Mouse (Mus musculus): ENCODE measurements around the gene Mag. TPM values are rescaled to one million over a fixed set of nuclear protein-coding genes. Genes with fewer than 3 reads are reported as not detected.
A peak's percentile ranks its signal among the peaks of the same experiment; 100 is the strongest.

Gene Mag
- 0.48 and 0.52 TPM in 2 replicates for polyA plus RNA-seq (2012; rRNA removed)

DNA sequence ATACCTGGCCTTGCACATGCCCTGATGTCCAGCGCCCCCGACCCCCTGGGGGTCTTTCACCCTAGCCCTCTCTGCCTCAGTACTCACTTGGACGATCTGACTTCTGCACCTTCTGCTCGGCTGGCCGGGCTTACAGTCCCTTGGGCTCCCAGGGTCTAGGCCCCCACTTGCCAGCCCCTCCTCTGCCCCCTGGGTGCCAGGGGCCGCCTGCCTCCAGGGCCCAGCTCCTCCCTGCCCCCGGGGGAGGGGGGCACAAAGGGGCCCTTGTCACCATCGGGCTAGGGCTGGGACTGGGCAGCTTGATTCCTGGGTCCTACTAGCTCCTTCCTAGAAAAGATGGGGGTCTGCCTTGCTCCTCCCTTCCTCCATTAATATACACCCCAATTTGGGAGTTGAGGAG, at the start of gene Mag:
Gene Mag (minus strand): TSS at position 142 of the 400 bp plus-strand sequence.
- Histone ChIP-seq H3K27ac (ENCODE audit: insufficient read depth, low read depth, low read length) (no peak within 1 kb of the TSS), H3K4me3 (ENCODE audit: low read depth, low read length) (no peak within 1 kb of the TSS), H3K4me1 (ENCODE audit: control insufficient read depth, insufficient read depth, insufficient read length, low read length) (peaks cover 5% of the 10 kb centered on the region; the same call in 1 of the 2 replicates), H3K27me3 (ENCODE audit: control insufficient read depth, insufficient read depth, low read length) (no peaks in the 10 kb centered on the region), H3K36me3 (ENCODE audit: control insufficient read depth, insufficient read depth, low read length) (no peaks in the 10 kb centered on the region)
- TF ChIP-seq CTCF (IDR thresholded peaks at IDR 0.05; ENCODE audit: extremely low read depth, insufficient read length, insufficient replicate concordance, low read depth, low read length), result no peak
- 83% methylated on average over 8 of the region's 8 CpGs for WGBS

DNA sequence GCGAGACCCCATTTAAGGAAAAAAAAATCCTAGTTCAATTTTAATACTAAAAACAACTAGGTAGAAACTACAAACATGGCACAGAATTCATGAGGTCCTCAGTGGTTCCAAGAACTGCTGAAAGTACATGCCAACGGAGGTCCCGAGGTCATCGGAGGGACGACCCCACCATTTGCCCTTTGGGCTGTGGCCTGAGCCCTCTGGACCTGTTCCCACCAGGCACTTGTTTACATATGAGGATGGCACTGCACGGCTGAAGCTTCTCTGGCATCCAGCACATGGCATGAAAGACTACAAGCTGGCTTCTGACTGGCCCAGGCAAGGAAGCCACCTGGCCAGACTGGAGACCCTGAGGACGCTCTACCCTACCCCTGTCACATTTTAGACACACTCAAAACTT, 49.7 kb upstream of the Mag start:
- no peaks in the 10 kb centered on the region for H3K27me3 ChIP-seq (ENCODE audit: control insufficient read depth, insufficient read depth, low read length)
- no peak overlapping the region for H3K27ac ChIP-seq (ENCODE audit: insufficient read depth, low read depth, low read length)
- WGBS, result 84% methylated on average over 7 of the region's 7 CpGs
- H3K4me3 ChIP-seq (ENCODE audit: low read depth, low read length), result no peak overlapping the region
- H3K36me3 ChIP-seq (ENCODE audit: control insufficient read depth, insufficient read depth, low read length), result peaks cover 49% of the 10 kb centered on the region
- H3K4me1 ChIP-seq (ENCODE audit: control insufficient read depth, insufficient read depth, insufficient read length, low read length), result peaks cover 3% of the 10 kb centered on the region; the same call in 1 of the 2 replicates
- no peak for TF ChIP-seq CTCF (IDR thresholded peaks at IDR 0.05; ENCODE audit: extremely low read depth, insufficient read length, insufficient replicate concordance, low read depth, low read length)
- TF ChIP-seq POLR2A (IDR thresholded peaks at IDR 0.05; ENCODE audit: low read depth, low read length), result no peak

DNA sequence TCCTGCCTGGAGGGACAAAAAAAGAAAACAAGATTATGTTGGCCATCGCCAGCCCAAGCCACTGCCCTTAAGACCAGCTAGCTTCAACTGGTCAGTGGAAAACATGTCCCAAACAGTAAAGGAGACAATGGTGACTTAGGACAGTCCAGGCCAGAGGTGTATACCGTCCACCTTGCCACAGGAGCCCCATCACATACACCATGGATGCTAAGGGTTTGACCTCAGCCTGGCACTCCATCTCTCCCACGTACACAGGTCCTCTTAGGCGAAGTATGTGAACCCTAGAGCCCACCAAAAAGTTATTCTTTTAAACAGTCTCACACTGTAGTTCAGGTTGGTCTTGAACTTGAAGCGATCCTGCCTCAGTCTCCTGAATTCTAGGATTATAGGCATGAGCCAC, 48.2 kb upstream of the Mag start:
- Histone ChIP-seq H3K27me3 (ENCODE audit: control insufficient read depth, insufficient read depth, low read length) (no peaks in the 10 kb centered on the region), H3K4me1 (ENCODE audit: control insufficient read depth, insufficient read depth, insufficient read length, low read length) (peaks cover 7% of the 10 kb centered on the region), H3K27ac (ENCODE audit: insufficient read depth, low read depth, low read length) (no peak overlapping the region), H3K4me3 (ENCODE audit: low read depth, low read length) (no peak overlapping the region), H3K36me3 (ENCODE audit: control insufficient read depth, insufficient read depth, low read length) (peaks cover 59% of the 10 kb centered on the region)
- 92% methylated on average over 5 of the region's 5 CpGs for WGBS
- no peak for TF ChIP-seq CTCF (IDR thresholded peaks at IDR 0.05; ENCODE audit: extremely low read depth, insufficient read length, insufficient replicate concordance, low read depth, low read length)
- no peak for TF ChIP-seq POLR2A (IDR thresholded peaks at IDR 0.05; ENCODE audit: low read depth, low read length)

DNA sequence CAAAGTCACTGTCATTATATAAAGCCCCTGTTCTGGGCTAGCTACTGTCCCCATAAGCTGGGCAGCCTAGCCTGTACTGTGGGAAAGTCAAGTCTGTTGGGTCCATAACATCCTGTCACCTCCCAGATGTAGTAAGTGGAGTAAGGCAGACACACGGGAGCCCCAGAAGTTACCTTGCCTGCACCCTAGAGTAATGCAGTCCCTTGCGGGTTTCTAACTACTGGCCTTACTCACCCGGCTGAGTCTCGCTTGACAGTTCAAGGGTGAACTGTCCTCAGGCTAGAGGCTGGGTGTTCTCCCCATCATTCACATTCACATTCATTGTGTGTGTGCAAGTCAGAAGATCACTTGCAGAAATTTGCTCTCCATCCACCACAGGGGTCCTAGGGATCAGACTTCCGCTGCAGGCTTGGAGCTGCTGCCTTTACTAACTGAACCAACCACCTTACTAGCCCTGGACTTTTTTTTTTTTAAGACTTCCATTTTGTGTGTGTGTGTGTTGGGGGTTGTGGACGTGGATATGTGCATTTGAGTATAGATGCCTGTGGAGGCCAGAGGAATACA, 45.2 kb upstream of the Mag start:
- WGBS, result 86% methylated on average over 6 of the region's 6 CpGs
- Histone ChIP-seq H3K36me3 (ENCODE audit: control insufficient read depth, insufficient read depth, low read length) (peaks cover 45% of the 10 kb centered on the region), H3K27me3 (ENCODE audit: control insufficient read depth, insufficient read depth, low read length) (no peaks in the 10 kb centered on the region), H3K27ac (ENCODE audit: insufficient read depth, low read depth, low read length) (no peak overlapping the region), H3K4me3 (ENCODE audit: low read depth, low read length) (no peak overlapping the region), H3K4me1 (ENCODE audit: control insufficient read depth, insufficient read depth, insufficient read length, low read length) (peaks cover 6% of the 10 kb centered on the region)
- TF ChIP-seq CTCF (IDR thresholded peaks at IDR 0.05; ENCODE audit: extremely low read depth, insufficient read length, insufficient replicate concordance, low read depth, low read length) (no peak), POLR2A (IDR thresholded peaks at IDR 0.05; ENCODE audit: low read depth, low read length) (no peak)

DNA sequence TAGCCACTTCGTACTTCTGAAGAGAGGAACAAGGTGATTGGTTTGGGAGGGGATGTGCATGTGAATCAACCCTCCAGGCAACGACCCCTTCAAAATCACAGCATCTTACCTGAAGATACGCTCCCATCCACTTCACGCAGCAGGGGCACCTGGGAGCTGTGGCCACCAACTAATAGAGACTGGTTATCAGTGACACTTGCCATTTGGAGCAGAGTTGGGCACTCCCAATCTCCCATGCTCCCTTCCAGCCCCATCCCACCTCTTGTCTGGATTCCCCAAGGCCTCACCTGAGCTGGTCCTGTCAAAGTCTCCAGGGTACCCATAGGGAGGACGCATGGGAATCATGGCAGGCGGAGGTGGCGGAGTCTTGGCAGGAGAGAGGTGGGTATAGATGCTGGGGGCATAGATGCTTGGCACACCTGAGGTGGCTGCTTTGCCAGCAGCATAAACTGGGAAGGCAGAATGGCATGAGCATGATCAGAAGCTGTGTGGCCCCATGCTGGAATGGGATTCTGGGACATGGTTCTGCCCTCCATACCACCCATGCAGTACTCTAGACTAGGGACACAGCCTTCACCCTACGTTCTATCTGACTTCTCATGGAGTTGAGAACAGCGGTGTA, 44.3 kb upstream of the Mag start:
- Histone ChIP-seq H3K27me3 (ENCODE audit: control insufficient read depth, insufficient read depth, low read length) (no peaks in the 10 kb centered on the region), H3K27ac (ENCODE audit: insufficient read depth, low read depth, low read length) (no peak overlapping the region), H3K4me3 (ENCODE audit: low read depth, low read length) (no peak overlapping the region), H3K4me1 (ENCODE audit: control insufficient read depth, insufficient read depth, insufficient read length, low read length) (peaks cover 6% of the 10 kb centered on the region), H3K36me3 (ENCODE audit: control insufficient read depth, insufficient read depth, low read length) (peaks cover 46% of the 10 kb centered on the region)
- 95% methylated on average over 9 of the region's 9 CpGs for WGBS
- TF ChIP-seq CTCF (IDR thresholded peaks at IDR 0.05; ENCODE audit: extremely low read depth, insufficient read length, insufficient replicate concordance, low read depth, low read length), result no peak
- TF ChIP-seq POLR2A (IDR thresholded peaks at IDR 0.05; ENCODE audit: low read depth, low read length), result no peak

DNA sequence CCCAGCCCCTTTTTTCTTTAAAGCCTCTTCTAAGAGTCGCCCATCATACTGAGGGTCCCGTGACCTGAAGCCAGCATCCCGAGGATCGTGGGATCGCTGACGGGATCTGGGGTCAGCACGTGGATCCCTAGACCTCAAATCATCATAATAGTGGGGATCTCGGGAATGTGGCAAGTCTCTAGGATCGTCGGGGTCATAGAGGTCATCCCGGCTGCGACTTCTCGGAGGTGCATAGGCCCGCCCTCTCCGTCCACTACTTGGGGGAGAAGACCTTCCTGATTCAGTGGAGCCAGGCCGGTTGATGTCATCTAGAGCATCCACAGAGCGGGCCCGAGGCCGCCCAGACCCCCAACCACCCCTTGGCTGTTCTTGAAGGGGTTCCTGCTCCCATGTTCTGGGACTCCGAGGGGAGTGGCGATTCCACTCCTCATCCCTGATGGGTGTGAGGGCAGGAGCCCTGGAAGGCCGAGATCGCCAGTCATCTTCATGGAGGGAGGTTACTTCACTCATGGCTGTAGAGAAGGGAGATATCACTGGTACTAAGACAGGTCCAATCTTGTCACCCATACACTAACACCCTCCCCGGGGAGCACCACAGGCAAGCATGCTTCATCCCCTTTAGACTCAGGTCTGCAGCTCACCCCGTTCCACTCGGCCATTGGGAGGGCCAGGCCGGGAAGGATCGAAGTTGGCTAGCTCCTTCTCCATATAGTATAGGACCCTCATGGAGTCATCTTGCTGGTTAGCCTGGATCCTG, 43.6 kb upstream of the Mag start:
- H3K27me3 ChIP-seq (ENCODE audit: control insufficient read depth, insufficient read depth, low read length), result no peaks in the 10 kb centered on the region
- TF ChIP-seq CTCF (IDR thresholded peaks at IDR 0.05; ENCODE audit: extremely low read depth, insufficient read length, insufficient replicate concordance, low read depth, low read length), result no peak
- no peak for TF ChIP-seq POLR2A (IDR thresholded peaks at IDR 0.05; ENCODE audit: low read depth, low read length)
- H3K27ac ChIP-seq (ENCODE audit: insufficient read depth, low read depth, low read length), result no peak overlapping the region; the same call in 1 of the 2 replicates
- peaks cover 6% of the 10 kb centered on the region for H3K4me1 ChIP-seq (ENCODE audit: control insufficient read depth, insufficient read depth, insufficient read length, low read length)
- peak overlapping the region; percentile 100 for H3K4me3 ChIP-seq (ENCODE audit: low read depth, low read length)
- peaks cover 52% of the 10 kb centered on the region for H3K36me3 ChIP-seq (ENCODE audit: control insufficient read depth, insufficient read depth, low read length)
- 74% methylated on average over 28 of the region's 28 CpGs for WGBS

DNA sequence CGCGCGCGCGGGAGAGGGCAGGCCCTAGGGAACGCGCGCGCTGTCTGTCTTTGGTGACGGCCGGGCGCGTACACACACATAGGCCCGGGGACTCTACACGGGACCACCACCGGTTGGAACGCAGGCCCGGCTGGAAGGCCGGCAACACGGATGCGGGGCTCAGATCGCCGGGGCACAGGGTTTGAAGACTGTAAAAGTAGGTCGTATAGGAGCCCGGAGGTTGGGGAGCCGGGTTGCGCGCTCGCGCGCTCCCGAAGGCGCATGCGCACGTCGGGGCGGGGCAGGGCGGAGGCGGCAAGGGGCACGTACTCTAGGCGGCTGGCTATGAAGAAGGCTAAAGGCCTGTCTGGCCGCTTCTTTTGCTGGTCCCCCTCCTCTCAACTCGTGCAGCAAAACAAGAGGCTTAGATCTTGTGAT, 42.7 kb upstream of the Mag start:
- no peak for TF ChIP-seq CTCF (IDR thresholded peaks at IDR 0.05; ENCODE audit: extremely low read depth, insufficient read length, insufficient replicate concordance, low read depth, low read length)
- no peak; the same call in 1 of the 2 replicates for TF ChIP-seq POLR2A (IDR thresholded peaks at IDR 0.05; ENCODE audit: low read depth, low read length)
- H3K27me3 ChIP-seq (ENCODE audit: control insufficient read depth, insufficient read depth, low read length), result no peaks in the 10 kb centered on the region

More for the DNA sequence above, 42.7 kb upstream of the Mag start:
- Histone ChIP-seq H3K36me3 (ENCODE audit: control insufficient read depth, insufficient read depth, low read length) (peaks cover 55% of the 10 kb centered on the region), H3K4me1 (ENCODE audit: control insufficient read depth, insufficient read depth, insufficient read length, low read length) (peaks cover 6% of the 10 kb centered on the region), H3K4me3 (ENCODE audit: low read depth, low read length) (peak overlapping the region; percentile 100), H3K27ac (ENCODE audit: insufficient read depth, low read depth, low read length) (peak overlapping the region; percentile 100)
- under 1% methylated on average over 43 of the region's 43 CpGs for WGBS

Data from small intestine, adult 2 months (tissue).